Mouse (Mus musculus) neural tube, embryonic 11.5 days (tissue): ENCODE measurements around the gene Camk1g. TPM values are rescaled to one million over a fixed set of nuclear protein-coding genes. Genes with fewer than 3 reads are reported as not detected.

Experiments used
- ATAC-seq: fragments of 200-750 bp; cut with Nextera tagmentation; 2 replicates; pipeline ENCODE4 v1.8.0; 2017; ENCODE audit warnings: moderate number of reproducible peaks, mild to moderate bottlenecking, moderate TSS enrichment, moderate library complexity; ENCODE audit not compliant: insufficient read depth, low FRiP score, low TSS enrichment
- DNase-seq: peaks from one replicate; pipeline ENCODE4 v3.0.0-alpha.2; 2015; ENCODE audit warnings: low spot score
- H3K27ac ChIP-seq: fragments of 300-500 bp; sonication (generic); 2 replicates; pipeline ENCODE4 v1.5.1; 2014; ENCODE audit warnings: low read depth, mild to moderate bottlenecking, low read length
- H3K27me3 ChIP-seq: fragments of 300-500 bp; sonication (generic); 2 replicates; pipeline ENCODE4 v1.6.1; 2014; ENCODE audit warnings: mild to moderate bottlenecking, low read length, mixed read lengths; ENCODE audit not compliant: control insufficient read depth, insufficient read depth
- H3K36me3 ChIP-seq: fragments of 300-500 bp; sonication (generic); 2 replicates; pipeline ENCODE4 v1.6.1; 2014; ENCODE audit warnings: mild to moderate bottlenecking, low read length, moderate library complexity, mixed read lengths; ENCODE audit not compliant: control insufficient read depth, insufficient read depth
- H3K4me1 ChIP-seq: fragments of 300-500 bp; sonication (generic); 2 replicates; pipeline ENCODE4 v1.6.1; 2014; ENCODE audit warnings: low read length, mixed read lengths; ENCODE audit not compliant: control insufficient read depth, insufficient read depth
- H3K4me2 ChIP-seq: fragments of 300-500 bp; sonication (generic); 2 replicates; pipeline ENCODE4 v1.6.1; 2014; ENCODE audit warnings: low read depth, mild to moderate bottlenecking, moderate library complexity
- H3K4me3 ChIP-seq: fragments of 300-500 bp; sonication (generic); 2 replicates; pipeline ENCODE4 v1.5.1; 2014; ENCODE audit warnings: low read depth, low read length
- H3K9ac ChIP-seq: fragments of 300-500 bp; sonication (generic); 2 replicates; pipeline ENCODE4 v1.6.1; 2014; ENCODE audit warnings: mild to moderate bottlenecking, low read length
- H3K9me3 ChIP-seq: fragments of 300-500 bp; sonication (generic); 2 replicates; pipeline ENCODE4 v1.6.1; 2016; ENCODE audit warnings: low read length; ENCODE audit not compliant: control insufficient read depth
- WGBS: fragments of 180-500 bp; shearing (Covaris S2); extraction: QIAGEN DNeasy Blood & Tissue Kit; methylation state at CpG from one replicate; pipeline ENCODE4 v1.1.7; 2014; 5-methylcytosine and 5-hydroxymethylcytosine counted together
- polyA plus RNA-seq: library from polyadenylated mRNA; unstranded; fragments of >200 nt; fragmentation: Nextera tagmentation; extraction: Ambion mirVana; gene quantifications from 2 replicates; pipeline ENCODE4 v1.2.1, GENCODE M21; 2014

Gene Camk1g
- polyA plus RNA-seq = 12.4 and 13.3 TPM in 2 replicates

DNA sequence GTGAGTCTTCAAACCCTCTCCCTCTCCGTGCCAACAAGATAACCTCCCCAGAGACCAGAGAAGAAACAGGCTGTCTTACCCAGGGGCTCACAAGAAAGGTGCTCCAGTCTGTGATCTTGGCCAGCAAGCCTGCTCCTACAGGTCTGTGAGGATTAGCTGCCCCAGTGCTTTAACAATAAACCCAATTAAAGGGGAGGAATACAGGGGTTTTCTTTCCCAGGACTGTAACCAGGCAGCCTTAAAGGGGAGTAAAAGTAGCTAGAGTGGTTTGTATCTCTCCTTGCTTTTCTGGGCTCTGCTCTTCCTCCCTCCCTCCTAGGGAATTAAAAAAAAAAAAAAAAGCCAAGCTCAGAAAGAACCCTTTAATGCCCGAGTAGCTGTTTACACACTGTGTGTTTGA, at the start of gene Camk1g:
Gene Camk1g, minus strand, starts transcription at position 203 of the 400 bp plus-strand sequence.
- H3K4me2 ChIP-seq = peak within 1 kb of the TSS; percentile 46
- H3K27me3 ChIP-seq = no peaks in the 10 kb centered on the region
- H3K9ac ChIP-seq = peak within 1 kb of the TSS; percentile 45; the same call in 1 of the 2 replicates
- peak within 1 kb of the TSS; percentile 34 for H3K4me3 ChIP-seq
- 8% methylated on average over 2 of the region's 2 CpGs for WGBS
- peak; percentile 62 for DNase-seq
- no peak within 1 kb of the TSS for H3K27ac ChIP-seq
- ATAC-seq = peak; percentile 58; the same call in 1 of the 2 replicates
- no peaks in the 10 kb centered on the region for H3K36me3 ChIP-seq
- no peaks in the 10 kb centered on the region; the same call in 1 of the 2 replicates for H3K4me1 ChIP-seq
- H3K9me3 ChIP-seq = no peaks in the 10 kb centered on the region

DNA sequence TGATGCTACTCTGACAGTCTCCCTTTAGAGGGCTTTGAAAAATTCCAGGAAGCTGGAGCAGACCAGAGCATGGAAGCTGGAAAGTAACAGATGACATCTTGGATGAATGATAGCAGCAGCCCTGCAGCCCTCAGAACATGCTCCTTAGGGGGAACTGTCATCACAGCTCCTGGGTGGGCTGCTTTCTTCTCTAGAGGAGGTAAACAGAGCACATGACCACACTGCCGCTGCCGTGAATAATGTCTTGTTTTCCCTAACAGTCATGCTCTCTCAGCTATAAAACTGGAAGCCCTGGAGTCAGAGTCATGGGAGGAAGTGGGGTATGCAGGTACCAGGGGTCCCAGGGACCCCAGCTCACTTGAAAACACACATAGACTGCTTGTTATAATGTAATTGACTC, 49.1 kb upstream of the Camk1g start:
- H3K4me3 ChIP-seq = no peak overlapping the region
- ATAC-seq = no peak
- H3K27me3 ChIP-seq = no peaks in the 10 kb centered on the region
- no peak overlapping the region for H3K27ac ChIP-seq
- no peaks in the 10 kb centered on the region for H3K36me3 ChIP-seq
- H3K4me2 ChIP-seq = no peak overlapping the region
- peak; percentile 45 for DNase-seq
- no peaks in the 10 kb centered on the region for H3K9me3 ChIP-seq
- 4% methylated on average over 2 of the region's 2 CpGs for WGBS
- H3K9ac ChIP-seq = no peak overlapping the region
- peaks cover 6% of the 10 kb centered on the region for H3K4me1 ChIP-seq

DNA sequence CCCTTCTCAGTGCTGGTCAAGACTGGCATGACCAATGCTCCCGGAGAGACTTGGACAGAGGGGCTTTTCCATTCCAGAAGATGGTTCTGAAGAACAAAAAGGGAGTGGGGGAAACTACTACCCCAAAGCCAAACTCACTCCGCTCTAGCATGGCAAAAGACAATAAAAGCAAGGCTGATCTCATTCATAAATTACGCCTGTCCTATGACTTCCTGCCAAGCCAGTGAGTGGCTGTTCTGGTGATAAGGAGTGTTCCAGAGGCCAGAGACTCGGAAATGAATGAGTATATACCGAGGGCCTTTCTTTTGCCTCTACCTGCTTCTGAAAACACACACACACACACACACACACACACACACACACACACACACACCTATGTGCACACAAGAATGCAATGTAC, 48.6 kb upstream of the Camk1g start:
- H3K27me3 ChIP-seq = no peaks in the 10 kb centered on the region
- ATAC-seq (no peak), DNase-seq (no peak)
- H3K4me3 ChIP-seq = no peak overlapping the region
- WGBS = 63% methylated on average over 5 of the region's 5 CpGs
- no peaks in the 10 kb centered on the region for H3K36me3 ChIP-seq
- H3K4me2 ChIP-seq = no peak overlapping the region
- peaks cover 6% of the 10 kb centered on the region for H3K4me1 ChIP-seq
- no peaks in the 10 kb centered on the region for H3K9me3 ChIP-seq
- no peak overlapping the region for H3K9ac ChIP-seq
- no peak overlapping the region for H3K27ac ChIP-seq

DNA sequence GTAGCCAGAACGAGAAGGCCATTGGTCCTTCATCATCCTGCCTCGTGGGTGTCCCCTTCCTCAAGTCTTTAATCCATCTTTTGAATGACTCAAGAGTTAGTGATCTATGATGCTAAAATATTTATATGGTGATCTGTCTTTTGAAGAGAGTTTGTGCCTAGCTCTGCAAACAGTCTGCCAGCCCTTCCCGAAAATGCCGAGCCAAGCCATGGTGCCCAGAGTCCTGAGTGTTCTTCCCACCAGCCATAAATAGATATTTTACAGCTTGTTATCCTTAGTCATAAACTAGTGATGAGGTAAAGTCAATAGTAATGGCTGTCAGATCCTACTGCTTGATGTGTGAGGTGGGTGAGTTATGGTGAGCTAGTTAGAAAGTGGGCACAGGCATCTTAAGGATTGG, 44.0 kb upstream of the Camk1g start:
- H3K9ac ChIP-seq = no peak overlapping the region
- no peak for ATAC-seq
- H3K27me3 ChIP-seq = no peaks in the 10 kb centered on the region
- 85% methylated on average over 4 of the region's 4 CpGs for WGBS
- no peaks in the 10 kb centered on the region for H3K36me3 ChIP-seq
- no peak overlapping the region for H3K27ac ChIP-seq
- peaks cover 2% of the 10 kb centered on the region; the same call in 1 of the 2 replicates for H3K4me1 ChIP-seq
- DNase-seq = no peak
- H3K4me2 ChIP-seq = no peak overlapping the region
- no peaks in the 10 kb centered on the region for H3K9me3 ChIP-seq
- no peak overlapping the region for H3K4me3 ChIP-seq

DNA sequence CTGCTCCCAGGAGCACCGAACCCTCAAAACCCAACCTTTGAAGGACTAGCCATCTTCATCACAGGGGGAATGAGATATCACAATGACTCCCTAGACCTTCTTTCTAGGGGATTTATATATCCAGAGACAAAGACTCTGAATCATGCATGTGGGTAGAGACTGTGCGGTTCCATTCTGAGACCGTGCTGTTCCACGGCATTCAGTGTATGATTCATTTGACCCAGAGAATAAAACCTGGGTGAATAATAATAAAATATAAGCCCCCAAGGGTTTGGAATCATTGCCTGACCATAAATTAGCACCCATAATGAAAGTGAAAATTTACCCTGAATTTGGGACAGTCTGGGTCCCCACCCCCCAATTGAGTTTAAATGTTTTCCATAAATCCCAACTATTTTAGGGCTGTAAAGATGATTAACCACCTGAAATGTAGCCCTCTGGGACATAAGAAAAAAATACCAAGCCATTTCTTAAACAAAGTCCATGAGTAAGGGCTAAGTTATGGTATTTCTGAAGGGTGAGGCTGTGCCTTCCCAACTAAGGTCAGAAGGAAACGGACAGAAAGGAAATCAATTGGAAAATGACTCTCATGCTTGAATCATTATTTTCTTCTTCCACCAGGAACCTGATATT, 43.4 kb upstream of the Camk1g start:
- Histone ChIP-seq H3K27me3 (no peaks in the 10 kb centered on the region), H3K27ac (no peak overlapping the region), H3K4me1 (peaks cover 2% of the 10 kb centered on the region; the same call in 1 of the 2 replicates), H3K4me3 (no peak overlapping the region), H3K9ac (no peak overlapping the region), H3K36me3 (no peaks in the 10 kb centered on the region), H3K4me2 (no peak overlapping the region), H3K9me3 (no peaks in the 10 kb centered on the region)
- ATAC-seq (no peak), DNase-seq (no peak)
- WGBS = 89% methylated on average over 5 of the region's 5 CpGs

DNA sequence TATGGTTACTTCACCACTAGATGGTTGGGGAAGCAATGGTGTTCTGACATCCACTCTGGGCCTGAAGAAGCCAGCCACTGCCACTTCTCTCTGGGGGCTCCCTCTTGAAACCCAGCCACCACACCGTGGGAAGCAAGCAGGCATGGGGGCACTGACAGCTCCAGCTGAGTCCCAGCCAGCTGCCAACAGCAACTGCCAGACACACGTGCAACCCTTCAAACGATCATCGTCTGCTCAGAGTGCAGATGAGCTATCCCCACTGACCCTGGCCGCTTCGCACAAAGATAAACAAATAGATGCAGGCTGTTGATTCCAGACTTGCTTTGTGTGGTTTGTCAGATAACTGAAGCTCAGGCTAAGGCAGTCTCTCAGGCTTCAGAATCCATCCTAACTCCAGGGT, 37.4 kb upstream of the Camk1g start:
- 53% methylated on average over 6 of the region's 6 CpGs for WGBS
- H3K9me3 ChIP-seq = no peaks in the 10 kb centered on the region
- H3K4me2 ChIP-seq = no peak overlapping the region
- no peak for DNase-seq
- H3K9ac ChIP-seq = no peak overlapping the region
- no peaks in the 10 kb centered on the region for H3K36me3 ChIP-seq
- no peak for ATAC-seq
- H3K27ac ChIP-seq = no peak overlapping the region
- H3K4me1 ChIP-seq = no peaks in the 10 kb centered on the region
- no peaks in the 10 kb centered on the region for H3K27me3 ChIP-seq
- no peak overlapping the region for H3K4me3 ChIP-seq

DNA sequence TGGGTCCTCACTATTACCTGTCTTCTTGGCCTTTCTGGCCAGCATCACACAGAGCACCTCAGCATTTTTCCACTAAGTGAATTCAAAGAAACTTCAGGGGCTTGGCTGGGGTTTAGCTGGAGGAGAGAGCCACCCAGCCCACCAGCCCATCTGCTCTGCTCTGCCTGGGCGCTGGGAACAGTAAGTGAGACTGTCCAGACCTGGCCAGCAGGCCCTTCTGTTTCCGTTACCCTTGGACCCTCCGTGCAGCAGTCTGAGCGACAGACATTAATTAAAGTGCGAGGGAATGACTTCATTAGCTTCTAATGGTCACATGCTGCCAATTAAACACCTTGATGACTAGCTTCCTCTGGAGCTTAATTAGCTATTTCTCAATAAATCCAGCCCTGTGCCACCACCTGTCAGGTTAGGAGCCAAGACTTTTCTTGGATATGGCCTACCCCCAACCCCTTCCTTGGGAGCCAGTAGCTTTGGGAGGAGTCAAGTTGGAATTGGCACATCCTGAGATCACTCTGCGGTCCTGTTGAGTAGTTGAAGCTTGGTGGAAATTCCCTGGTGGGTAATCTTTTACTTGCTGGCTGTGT, 36.1 kb upstream of the Camk1g start:
- Histone ChIP-seq H3K9ac (no peak overlapping the region), H3K27ac (no peak overlapping the region), H3K4me1 (no peaks in the 10 kb centered on the region), H3K4me2 (no peak overlapping the region), H3K4me3 (no peak overlapping the region), H3K27me3 (no peaks in the 10 kb centered on the region), H3K36me3 (no peaks in the 10 kb centered on the region), H3K9me3 (no peaks in the 10 kb centered on the region)
- ATAC-seq = no peak
- 79% methylated on average over 6 of the region's 6 CpGs for WGBS
- no peak for DNase-seq

DNA sequence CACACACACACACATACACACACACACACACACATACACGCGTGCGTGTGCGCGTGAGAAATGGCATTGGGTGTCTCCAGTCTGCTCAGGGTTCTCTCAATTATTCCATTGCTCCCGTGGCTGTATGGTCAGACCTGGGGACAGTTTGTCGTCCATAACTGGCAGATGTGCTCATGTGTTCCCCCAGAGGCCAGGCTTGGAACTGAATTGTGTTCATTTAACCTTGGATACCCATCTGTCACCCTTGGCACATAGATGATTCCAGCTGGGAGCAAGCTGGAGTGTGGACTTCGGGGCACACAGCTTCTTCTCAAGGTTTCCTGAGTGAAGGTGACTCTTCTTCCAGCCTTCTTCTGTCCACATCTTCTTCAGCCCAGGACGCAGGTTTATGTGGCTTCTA, 31.6 kb upstream of the Camk1g start:
- no peak overlapping the region for H3K9ac ChIP-seq
- WGBS = 73% methylated on average over 9 of the region's 9 CpGs
- ATAC-seq = no peak
- H3K27me3 ChIP-seq = no peaks in the 10 kb centered on the region
- no peak overlapping the region for H3K4me3 ChIP-seq
- peak; percentile 24 for DNase-seq
- no peaks in the 10 kb centered on the region for H3K36me3 ChIP-seq
- H3K4me2 ChIP-seq = no peak overlapping the region
- no peaks in the 10 kb centered on the region for H3K4me1 ChIP-seq
- H3K9me3 ChIP-seq = no peaks in the 10 kb centered on the region
- no peak overlapping the region for H3K27ac ChIP-seq

DNA sequence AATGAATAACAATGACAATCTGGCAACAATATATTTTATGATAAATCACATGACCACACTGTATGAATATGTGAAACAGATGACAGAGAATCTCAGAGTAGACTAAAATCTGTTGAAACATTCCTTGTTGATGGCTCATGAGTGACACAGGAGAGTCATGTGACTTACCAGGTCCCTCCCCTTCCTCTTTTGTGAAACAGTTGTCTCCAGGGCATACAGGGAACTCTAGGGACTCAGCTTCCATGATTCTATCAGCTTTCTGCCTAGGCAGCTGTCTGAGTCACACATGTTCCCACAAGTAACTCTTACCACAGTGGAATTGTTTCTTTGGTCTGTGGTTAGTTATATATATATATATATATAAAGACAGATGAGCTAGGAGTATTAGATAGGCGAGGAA, 30.2 kb upstream of the Camk1g start:
- Histone ChIP-seq H3K4me3 (no peak overlapping the region), H3K36me3 (no peaks in the 10 kb centered on the region), H3K9ac (no peak overlapping the region), H3K9me3 (no peaks in the 10 kb centered on the region), H3K4me1 (no peaks in the 10 kb centered on the region), H3K4me2 (no peak overlapping the region), H3K27me3 (no peaks in the 10 kb centered on the region), H3K27ac (no peak overlapping the region)
- WGBS = 89% methylated on average over 1 of the region's 1 CpGs
- ATAC-seq (no peak), DNase-seq (no peak)
